Mouse (Mus musculus) granulocyte monocyte progenitor cell, adult 5-6 weeks (primary cell): Measurements from ENCODE around the gene Ear1. TPM values are rescaled to one million over a fixed set of nuclear protein-coding genes. Genes with fewer than 3 reads are reported as not detected.
"Not testable (repeated sequence)": the region's sequence is repeated elsewhere in the genome, so short reads cannot be mapped to it uniquely, and the experiment has no call there.

ENCODE experiments used
- ATAC-seq: replicated peaks from 2 replicates; pipeline ENCODE4 v1.8.0; 2016; ENCODE audit warnings: mild to moderate bottlenecking, moderate TSS enrichment, inconsistent platforms; ENCODE audit not compliant: poor library complexity, severe bottlenecking
- total RNA-seq, 2 experiments: library from RNA; stranded (forward) in 1 of 2; stranded (reverse) in 1 of 2; fragments of 200-712, 200-1000 nt in 1 of 2; fragments of >200 nt in 1 of 2; fragmentation: Nextera tagmentation in 1 of 2; gene quantifications; 2 replicates each; pipeline ENCODE4 v1.2.3; 2014 to 2017

Gene Ear1
- total RNA-seq, 2 experiments from 2014 or later: 3.2 TPM; not detected in 1

DNA sequence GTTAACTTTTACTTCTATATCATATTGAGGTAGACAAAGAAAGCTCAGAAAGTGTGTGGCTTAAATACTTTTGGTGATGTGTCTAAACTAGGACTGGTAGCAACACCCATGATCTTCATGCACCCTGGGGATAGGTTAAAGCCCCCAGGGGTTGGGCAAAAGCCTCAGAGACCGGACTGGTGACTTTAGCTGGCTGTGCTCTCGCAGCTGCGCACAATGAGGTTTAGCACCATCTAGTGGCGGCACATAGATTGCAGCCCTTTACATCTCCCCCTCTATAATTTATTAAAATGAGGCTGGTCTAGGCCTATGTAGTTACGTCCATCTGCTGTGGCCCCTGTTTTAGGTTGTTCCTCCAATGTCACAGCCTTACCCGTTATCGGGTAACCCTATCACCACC lies 70.9 kb downstream of the Ear1 start:
- not testable (repeated sequence) for ATAC-seq

DNA sequence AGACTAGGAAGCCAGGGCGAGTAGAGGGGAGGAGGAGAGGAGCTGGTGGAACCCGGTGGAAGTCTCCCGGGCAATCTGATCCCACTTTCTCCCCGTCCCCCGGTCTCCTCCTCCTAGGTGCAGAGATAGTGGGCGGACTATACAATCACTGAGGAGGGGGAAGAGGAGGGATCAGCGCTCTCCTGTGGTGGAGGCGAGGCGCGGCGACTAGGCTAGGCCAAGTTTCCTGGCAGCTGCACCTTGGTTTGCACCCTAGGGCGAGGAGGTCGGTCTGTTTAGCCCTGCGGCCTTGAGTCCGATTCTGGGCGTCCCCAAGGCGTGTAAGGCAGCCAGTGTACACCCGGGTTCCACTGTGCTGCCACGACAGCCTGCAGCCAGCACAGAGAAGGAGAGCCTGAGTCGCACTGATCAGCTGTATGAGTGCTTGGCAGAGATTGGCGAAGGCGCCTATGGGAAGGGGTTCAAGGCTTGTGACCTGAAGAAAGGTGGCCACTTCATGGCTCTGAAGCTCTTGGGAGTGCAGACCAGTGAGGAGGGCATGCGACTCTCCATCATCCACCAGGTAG lies 78.3 kb downstream of the Ear1 start:
- not testable (repeated sequence) for ATAC-seq

DNA sequence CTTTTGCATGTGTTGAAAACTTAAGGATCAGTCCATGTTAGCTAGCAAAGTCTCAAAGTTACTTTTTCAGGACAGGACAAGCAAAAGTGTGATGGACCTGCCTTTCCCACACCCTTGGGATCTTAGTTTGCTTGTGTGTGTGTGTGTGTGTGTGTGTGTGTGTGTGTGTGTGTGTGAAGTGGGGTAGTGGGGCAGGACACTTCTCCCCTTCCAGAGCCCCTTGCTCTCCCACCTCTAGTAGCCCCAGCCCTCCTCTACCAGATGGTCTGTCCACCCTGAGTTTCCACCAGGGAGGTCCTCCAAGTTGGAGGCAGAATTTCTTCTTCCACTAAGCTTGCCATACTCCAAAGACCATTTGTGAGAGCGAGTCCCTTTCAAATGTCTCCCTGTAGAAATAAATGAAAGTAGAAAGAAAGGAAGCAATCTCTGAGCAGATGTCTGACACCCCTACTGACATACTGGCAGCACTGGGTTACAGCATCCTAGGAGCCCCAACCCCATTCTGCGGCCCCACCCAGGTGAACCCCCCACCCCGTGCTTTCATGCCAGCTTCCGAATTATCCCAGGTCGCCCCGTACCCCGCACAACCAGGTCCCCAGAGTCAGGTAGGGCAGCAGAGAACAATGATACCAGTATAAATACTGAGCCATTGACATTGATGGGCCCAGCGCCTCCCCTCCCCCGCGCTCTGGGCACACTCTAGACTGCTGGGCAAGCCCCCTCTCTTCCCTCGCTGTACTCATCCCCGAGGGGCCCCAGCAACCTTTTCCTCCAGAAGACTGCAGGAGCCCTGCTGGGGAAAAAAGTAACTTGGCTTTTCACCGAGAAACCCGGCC lies 79.0 kb downstream of the Ear1 start:
- no peak for ATAC-seq

DNA sequence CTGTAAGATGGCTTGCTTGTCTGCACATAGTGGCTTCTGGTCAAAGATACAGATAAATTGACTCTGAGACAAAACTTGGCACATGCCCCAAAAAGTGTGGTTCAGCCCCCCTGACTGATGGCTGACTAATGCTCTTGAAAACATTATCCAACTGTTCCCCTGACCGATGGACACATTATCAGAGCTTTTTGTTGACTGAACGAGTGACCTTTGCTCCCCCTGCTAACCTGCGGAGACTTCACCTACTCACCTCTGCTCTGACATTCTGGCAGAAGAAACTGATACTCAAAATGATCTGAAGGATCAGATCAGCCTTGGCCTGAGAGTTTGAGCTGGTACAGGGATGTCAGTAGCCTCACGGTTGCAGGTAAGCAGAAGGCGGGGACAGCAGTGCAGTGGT lies 81.5 kb downstream of the Ear1 start:
- ATAC-seq: not testable (repeated sequence)

DNA sequence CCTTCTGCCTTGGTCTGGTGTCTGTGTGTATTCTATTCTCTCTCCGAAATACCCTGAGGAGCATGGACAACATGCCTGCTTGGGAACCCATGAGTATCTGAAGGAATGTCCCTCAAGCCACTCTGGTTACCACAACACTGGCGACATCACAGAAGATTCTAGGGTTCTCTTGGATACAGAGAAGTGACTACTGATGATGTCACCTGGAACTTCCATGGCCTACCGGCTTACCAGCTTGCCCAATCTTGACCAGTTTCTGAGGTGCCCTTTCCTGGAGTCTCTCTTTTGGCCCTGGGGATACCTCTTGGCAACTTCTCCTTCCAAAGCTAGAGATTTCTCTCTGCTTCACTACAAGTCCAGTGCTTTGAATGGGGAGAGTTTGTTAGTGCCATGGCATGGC lies 90.7 kb downstream of the Ear1 start, which contains the start of gene Gm8180:
TSS of gene Gm8180 (minus strand) at position 101 of the 400 bp plus-strand sequence.
- not testable (repeated sequence) for ATAC-seq

Other genes with a start within 250 kb of the Ear1 start
- gene Gm8165, start 198.3 kb downstream of the Ear1 start, total RNA-seq (2014; fragmentation: Nextera tagmentation): not detected in 2 replicates
- not detected in 2 replicates for gene Gm8165, start 198.3 kb downstream of the Ear1 start, total RNA-seq (2017)
- gene Gm7324, start 177.7 kb downstream of the Ear1 start, total RNA-seq (2014; fragmentation: Nextera tagmentation): 1.6 TPM in 1 of 2 replicates, not detected in the other
- 0.21 and 2.4 TPM in 2 replicates for gene Gm7324, start 177.7 kb downstream of the Ear1 start, total RNA-seq (2017)
- gene Gm16506, start 148.0 kb downstream of the Ear1 start, total RNA-seq (2014; fragmentation: Nextera tagmentation): not detected in 2 replicates
- not detected in 2 replicates for gene Gm16506, start 148.0 kb downstream of the Ear1 start, total RNA-seq (2017)
- not detected in 2 replicates for gene Gm6526, start 127.7 kb downstream of the Ear1 start, total RNA-seq (2014; fragmentation: Nextera tagmentation)
- gene Gm6526, start 127.7 kb downstream of the Ear1 start, total RNA-seq (2017): not detected in 2 replicates
- gene Gm8180, start 90.8 kb downstream of the Ear1 start, total RNA-seq (2014; fragmentation: Nextera tagmentation): not detected in 2 replicates
- not detected in 2 replicates for gene Gm8180, start 90.8 kb downstream of the Ear1 start, total RNA-seq (2017)
- not detected in 2 replicates for gene Ear10, start 48.0 kb upstream of the Ear1 start, total RNA-seq (2014; fragmentation: Nextera tagmentation)
- gene Ear10, start 48.0 kb upstream of the Ear1 start, total RNA-seq (2017): not detected in 2 replicates
- gene Gm8113, start 49.9 kb upstream of the Ear1 start, total RNA-seq (2014; fragmentation: Nextera tagmentation): 8.1 and 11.5 TPM in 2 replicates
- gene Gm8113, start 49.9 kb upstream of the Ear1 start, total RNA-seq (2017): 3.2 and 5.9 TPM in 2 replicates
- not detected in 2 replicates for gene Ang5, start 81.6 kb upstream of the Ear1 start, total RNA-seq (2014; fragmentation: Nextera tagmentation)
- not detected in 2 replicates for gene Ang5, start 81.6 kb upstream of the Ear1 start, total RNA-seq (2017)
- not detected in 2 replicates for gene Ang6, start 126.8 kb upstream of the Ear1 start, total RNA-seq (2014; fragmentation: Nextera tagmentation)
- not detected in 2 replicates for gene Ang6, start 126.8 kb upstream of the Ear1 start, total RNA-seq (2017)
- gene Ear2, start 227.1 kb upstream of the Ear1 start, total RNA-seq (2014; fragmentation: Nextera tagmentation): not detected in 2 replicates
- 7.2 and 9.9 TPM in 2 replicates for gene Ear2, start 227.1 kb upstream of the Ear1 start, total RNA-seq (2017)
- gene Gm3327, start 248.3 kb upstream of the Ear1 start, total RNA-seq (2014; fragmentation: Nextera tagmentation): not detected in 2 replicates
- not detected in 2 replicates for gene Gm3327, start 248.3 kb upstream of the Ear1 start, total RNA-seq (2017)